Mouse (Mus musculus) MEL (cell line): ENCODE measurements around the gene Fam229a.

Experiments
- CHD1 ChIP-seq: IDR thresholded peaks from 2 replicates; pipeline ENCODE4 v1.6.1; 2012; ENCODE audit warnings: low read depth, mild to moderate bottlenecking, inconsistent platforms, low read length, improper control_type of control experiment
- CTCF ChIP-seq, 3 experiments: IDR thresholded peaks in 2 of 3; conservative IDR thresholded peaks in 1 of 3; 2 replicates each; pipeline ENCODE4 v1.5.1; 2011 to 2012; ENCODE audit warnings: low read length in 3 of 3, low read depth in 2 of 3, mild to moderate bottlenecking in 2 of 3, improper control_type of control experiment in 1 of 3, inconsistent platforms in 1 of 3, mixed read lengths in 1 of 3, moderate library complexity in 1 of 3; ENCODE audit not compliant: control insufficient read depth in 1 of 3, insufficient read depth in 1 of 3, poor library complexity in 1 of 3, severe bottlenecking in 1 of 3
- E2F4 ChIP-seq: IDR thresholded peaks from 2 replicates; pipeline ENCODE4 v1.6.1; 2011; ENCODE audit warnings: low read depth, low read length, improper control_type of control experiment, borderline replicate concordance
- EP300 ChIP-seq, 2 experiments: IDR thresholded peaks; 2 replicates each; pipeline ENCODE4 v1.6.1; 2011; ENCODE audit warnings: improper control_type of control experiment in 2 of 2, low read length in 2 of 2, low read depth in 1 of 2, mild to moderate bottlenecking in 1 of 2
- GATA1 ChIP-seq: IDR thresholded peaks from 2 replicates; pipeline ENCODE4 v1.6.1; 2011; ENCODE audit warnings: low read depth, low read length, improper control_type of control experiment
- HCFC1 ChIP-seq: IDR thresholded peaks from 2 replicates; pipeline ENCODE4 v1.6.1; 2012; ENCODE audit warnings: low read depth, mild to moderate bottlenecking, inconsistent platforms, low read length, improper control_type of control experiment, moderate library complexity
- JUND ChIP-seq: IDR thresholded peaks from 2 replicates; pipeline ENCODE4 v1.6.1; 2011; ENCODE audit warnings: low read depth, mild to moderate bottlenecking, improper control_type of control experiment, low read length
- POLR2A ChIP-seq, 2 experiments: IDR thresholded peaks; 2 replicates each; pipeline ENCODE4 v1.6.1; 2011 to 2012; ENCODE audit warnings: low read length in 2 of 2, mild to moderate bottlenecking in 2 of 2, control low read depth in 1 of 2, improper control_type of control experiment in 1 of 2, low read depth in 1 of 2, moderate library complexity in 1 of 2; ENCODE audit not compliant: control insufficient read depth in 1 of 2, insufficient read depth in 1 of 2, poor library complexity in 1 of 2
- POLR2AphosphoS2 ChIP-seq: IDR thresholded peaks from 2 replicates; pipeline ENCODE4 v1.6.1; 2011; ENCODE audit warnings: low read length, improper control_type of control experiment
- TCF12 ChIP-seq: IDR thresholded peaks from 2 replicates; pipeline ENCODE4 v1.6.1; 2014; ENCODE audit warnings: low read depth, mild to moderate bottlenecking, inconsistent platforms, low read length, improper control_type of control experiment, moderate library complexity
- ZC3H11A ChIP-seq: IDR thresholded peaks from 2 replicates; pipeline ENCODE4 v1.6.1; 2012; ENCODE audit warnings: low read depth, mild to moderate bottlenecking, inconsistent platforms, low read length, improper control_type of control experiment
- ZKSCAN1 ChIP-seq: IDR thresholded peaks from 2 replicates; pipeline ENCODE4 v1.6.1; 2012; ENCODE audit warnings: low read depth, mild to moderate bottlenecking, inconsistent platforms, low read length, improper control_type of control experiment, moderate library complexity

DNA sequence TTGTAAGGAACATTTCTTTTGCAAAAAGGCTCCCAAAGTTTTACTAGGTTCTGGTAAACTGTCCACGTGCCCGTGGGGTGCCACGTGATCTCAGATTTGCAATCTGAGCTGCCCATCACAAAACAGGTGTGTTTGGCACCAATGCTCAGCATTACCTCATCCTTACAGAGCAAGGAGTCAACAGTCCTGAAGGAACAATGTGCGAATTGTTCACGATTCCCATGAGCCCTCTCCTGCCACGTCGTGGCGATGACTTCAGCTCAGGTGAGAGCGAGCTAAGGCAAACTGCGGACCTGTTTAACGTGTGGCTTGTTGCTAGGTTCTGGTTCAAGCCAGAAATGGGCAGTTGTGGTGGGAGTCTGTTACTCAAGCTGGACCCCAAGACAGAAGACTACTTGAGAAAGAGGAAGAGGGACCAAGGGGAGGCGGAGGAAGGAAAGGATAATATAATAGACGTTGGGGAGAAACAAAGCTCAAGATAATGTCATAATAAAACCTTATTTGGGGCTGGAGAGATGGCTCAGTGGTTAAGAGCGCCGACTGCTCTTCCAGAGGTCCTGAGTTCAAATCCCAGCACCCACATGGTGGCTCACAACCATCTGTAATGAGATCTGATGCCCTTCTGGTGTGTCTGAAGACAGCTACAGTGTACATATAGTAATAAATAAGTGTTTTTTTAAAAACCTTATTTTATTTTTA lies 39.4 kb upstream of the Fam229a start:
- TF ChIP-seq GATA1 (no peak), CTCF (IDR thresholded peaks at IDR 0.05 in 2 of 3, conservative IDR thresholded peaks at IDR 0.05 in 1 of 3; ENCODE audit: control insufficient read depth in 1 of 3, insufficient read depth in 1 of 3, low read depth in 2 of 3, low read length in 3 of 3, poor library complexity in 1 of 3, severe bottlenecking in 1 of 3) (no peak), POLR2AphosphoS2 (no peak), POLR2A (IDR thresholded peaks at IDR 0.05; ENCODE audit: control insufficient read depth in 1 of 2, insufficient read depth in 1 of 2, low read depth in 1 of 2, low read length in 2 of 2, poor library complexity in 1 of 2) (no peak), E2F4 (no peak), ZKSCAN1 (no peak), EP300 (IDR thresholded peaks at IDR 0.05; ENCODE audit: low read depth in 1 of 2, low read length in 2 of 2) (no peak), CHD1 (no peak), TCF12 (no peak), HCFC1 (no peak), ZC3H11A (no peak), JUND (no peak)
